Mouse (Mus musculus): ENCODE measurements at regions not wholly inside any gene's neighbourhood (a gene's known extent, or its start where the extent isn't known, plus 50 kb on each side); places are given as distances from the start of the nearest gene placed in this dataset.

DNA sequence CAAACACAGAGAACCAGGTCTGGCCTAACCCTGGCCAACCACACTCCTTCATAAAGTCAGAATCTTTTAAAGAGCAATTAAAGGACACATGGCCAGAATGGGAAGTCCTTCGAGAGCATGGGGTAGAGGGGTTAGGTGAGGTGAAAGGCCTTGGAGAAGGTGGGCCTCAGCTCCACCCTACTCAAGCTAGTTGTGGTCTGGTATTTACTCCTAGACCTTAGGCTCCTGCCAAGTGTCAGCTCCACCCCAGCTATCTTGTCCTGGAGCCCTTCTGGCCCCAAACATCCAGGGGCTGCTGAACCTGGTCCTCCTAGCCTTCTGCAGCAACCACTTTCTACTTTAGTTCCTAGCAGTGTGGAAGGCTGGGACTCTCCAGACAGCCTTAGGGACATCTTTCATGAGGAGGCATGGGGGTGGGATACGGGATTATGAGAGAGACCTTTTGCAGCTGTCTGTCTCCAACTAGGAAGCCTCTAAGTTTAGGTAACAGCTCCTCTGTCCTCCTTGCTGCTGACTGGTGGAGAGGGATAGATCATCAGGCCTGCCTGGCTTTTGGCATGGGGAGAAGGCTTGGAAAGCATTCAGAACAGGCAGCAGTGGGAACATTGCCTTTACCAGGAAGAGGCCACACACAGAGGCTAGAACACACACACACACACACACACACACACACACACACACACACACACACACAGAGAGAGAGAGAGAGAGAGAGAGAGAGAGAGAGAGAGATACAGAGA, 90.0 kb upstream of the Ercc6l2 start:
- H3K4me2 ChIP-seq = no peak overlapping the region
- WGBS = 58% methylated on average over 2 of the region's 2 CpGs
- H3K27me3 ChIP-seq = no peaks in the 10 kb centered on the region
- no peak overlapping the region for H3K4me3 ChIP-seq
- no peaks in the 10 kb centered on the region for H3K9me3 ChIP-seq (replicated peaks)
- no peaks in the 10 kb centered on the region for H3K36me3 ChIP-seq
- ATAC-seq (replicated peaks; ENCODE audit: insufficient number of reproducible peaks, insufficient read depth, low FRiP score, low read depth) = no peak
- H3K4me1 ChIP-seq (replicated peaks) = peaks cover 15% of the 10 kb centered on the region
- H3K9ac ChIP-seq = no peak overlapping the region
- 0 out of 2 replicates have a peak overlapping the region, but pooled peaks have one; percentile 12 for H3K27ac ChIP-seq

- no peak overlapping the region for H3K9ac ChIP-seq
- peaks cover 13% of the 10 kb centered on the region for H3K4me1 ChIP-seq (replicated peaks)
- no peak overlapping the region for H3K27ac ChIP-seq
- no peak overlapping the region for H3K4me3 ChIP-seq
- H3K4me2 ChIP-seq = no peak overlapping the region
- no peaks in the 10 kb centered on the region for H3K27me3 ChIP-seq
- no peaks in the 10 kb centered on the region for H3K36me3 ChIP-seq
- WGBS = 60% methylated on average over 2 of the region's 2 CpGs
- no peaks in the 10 kb centered on the region for H3K9me3 ChIP-seq (replicated peaks)
- ATAC-seq (replicated peaks; ENCODE audit: insufficient number of reproducible peaks, insufficient read depth, low FRiP score, low read depth) = no peak
These were observed 89.0 kb upstream of the Ercc6l2 start for GRCm38 (mm10) chr13:63726035-63726434.

DNA sequence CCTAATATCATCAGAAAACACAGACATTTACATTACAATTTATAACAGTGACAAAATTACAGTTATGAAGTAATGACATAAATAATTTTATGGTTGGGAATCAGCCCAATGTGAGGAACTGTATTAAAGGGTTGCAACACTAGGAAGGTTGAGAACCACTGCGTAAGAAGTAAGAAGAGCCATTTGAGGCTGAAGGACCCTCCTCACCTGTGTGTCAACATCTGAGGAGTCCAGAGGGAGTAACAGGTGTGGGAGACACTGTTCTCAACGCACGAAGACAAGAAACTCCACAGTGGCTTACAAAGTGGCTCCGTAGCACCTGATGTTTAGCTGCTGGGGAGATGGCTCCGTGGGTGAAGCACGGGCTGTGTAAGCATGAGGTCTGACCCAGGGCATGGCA, 88.5 kb upstream of the Ercc6l2 start:
- 80% methylated on average over 6 of the region's 6 CpGs for WGBS
- Histone ChIP-seq H3K27ac (no peak overlapping the region), H3K9ac (no peak overlapping the region), H3K9me3 (replicated peaks) (no peaks in the 10 kb centered on the region), H3K36me3 (no peaks in the 10 kb centered on the region), H3K4me3 (no peak overlapping the region), H3K4me2 (no peak overlapping the region), H3K4me1 (replicated peaks) (peaks cover 12% of the 10 kb centered on the region), H3K27me3 (no peaks in the 10 kb centered on the region)
- no peak for ATAC-seq (replicated peaks; ENCODE audit: insufficient number of reproducible peaks, insufficient read depth, low FRiP score, low read depth)

GRCm38 (mm10) chr13:63735739-63736138, 79.3 kb upstream of the Ercc6l2 start:
- ATAC-seq (replicated peaks; ENCODE audit: insufficient number of reproducible peaks, insufficient read depth, low FRiP score, low read depth) = no peak
- Histone ChIP-seq H3K27me3 (no peaks in the 10 kb centered on the region), H3K4me3 (no peak overlapping the region), H3K4me1 (replicated peaks) (no peaks in the 10 kb centered on the region), H3K27ac (no peak overlapping the region), H3K9ac (no peak overlapping the region), H3K36me3 (no peaks in the 10 kb centered on the region), H3K9me3 (replicated peaks) (no peaks in the 10 kb centered on the region), H3K4me2 (no peak overlapping the region)
- WGBS = 75% methylated on average over 5 of the region's 5 CpGs

- H3K4me3 ChIP-seq = no peak overlapping the region
- 76% methylated on average over 2 of the region's 2 CpGs for WGBS
- H3K9ac ChIP-seq = no peak overlapping the region
- H3K4me2 ChIP-seq = no peak overlapping the region
- ATAC-seq (replicated peaks; ENCODE audit: insufficient number of reproducible peaks, insufficient read depth, low FRiP score, low read depth) = no peak
- H3K4me1 ChIP-seq (replicated peaks) = no peaks in the 10 kb centered on the region
- no peaks in the 10 kb centered on the region for H3K36me3 ChIP-seq
- no peak overlapping the region for H3K27ac ChIP-seq
- no peaks in the 10 kb centered on the region for H3K9me3 ChIP-seq (replicated peaks)
- H3K27me3 ChIP-seq = no peaks in the 10 kb centered on the region
These were observed 73.2 kb upstream of the Ercc6l2 start for GRCm38 (mm10) chr13:63741879-63742278.

DNA sequence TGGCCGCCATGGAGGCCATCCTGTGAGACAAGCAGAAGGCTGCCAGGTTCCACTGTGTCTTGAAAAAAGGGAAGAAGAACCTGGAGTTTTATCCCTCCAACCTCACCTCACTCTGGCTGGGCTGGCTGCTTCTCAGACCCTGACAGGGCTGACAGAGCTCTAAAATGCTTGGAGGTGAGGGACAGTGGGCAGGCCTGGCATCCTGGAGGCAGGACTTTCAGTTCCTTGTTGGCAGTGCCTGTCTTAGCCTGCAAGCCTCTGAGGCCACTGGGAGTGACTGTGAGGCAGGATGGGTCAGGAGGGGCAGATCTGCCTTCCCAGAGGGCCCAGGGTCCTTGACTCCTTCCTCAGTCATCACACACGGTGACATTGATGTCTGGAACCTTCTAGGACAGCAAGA, 66.3 kb upstream of the Ercc6l2 start:
- Histone ChIP-seq H3K4me1 (replicated peaks) (no peaks in the 10 kb centered on the region), H3K9me3 (replicated peaks) (no peaks in the 10 kb centered on the region), H3K27ac (no peak overlapping the region), H3K36me3 (no peaks in the 10 kb centered on the region), H3K4me2 (no peak overlapping the region), H3K9ac (no peak overlapping the region), H3K4me3 (no peak overlapping the region), H3K27me3 (no peaks in the 10 kb centered on the region)
- ATAC-seq (replicated peaks; ENCODE audit: insufficient number of reproducible peaks, insufficient read depth, low FRiP score, low read depth) = no peak
- 78% methylated on average over 2 of the region's 2 CpGs for WGBS

GRCm38 (mm10) chr13:63749997-63750396, 65.0 kb upstream of the Ercc6l2 start:
- peak; percentile 62; the same call in 1 of the 2 replicates for ATAC-seq (replicated peaks; ENCODE audit: insufficient number of reproducible peaks, insufficient read depth, low FRiP score, low read depth)
- 54% methylated on average over 4 of the region's 4 CpGs for WGBS
- Histone ChIP-seq H3K36me3 (no peaks in the 10 kb centered on the region), H3K4me2 (no peak overlapping the region), H3K27ac (0 out of 2 replicates have a peak overlapping the region, but pooled peaks have one; percentile 15), H3K4me1 (replicated peaks) (no peaks in the 10 kb centered on the region), H3K9ac (no peak overlapping the region), H3K9me3 (replicated peaks) (no peaks in the 10 kb centered on the region), H3K27me3 (no peaks in the 10 kb centered on the region), H3K4me3 (no peak overlapping the region)

DNA sequence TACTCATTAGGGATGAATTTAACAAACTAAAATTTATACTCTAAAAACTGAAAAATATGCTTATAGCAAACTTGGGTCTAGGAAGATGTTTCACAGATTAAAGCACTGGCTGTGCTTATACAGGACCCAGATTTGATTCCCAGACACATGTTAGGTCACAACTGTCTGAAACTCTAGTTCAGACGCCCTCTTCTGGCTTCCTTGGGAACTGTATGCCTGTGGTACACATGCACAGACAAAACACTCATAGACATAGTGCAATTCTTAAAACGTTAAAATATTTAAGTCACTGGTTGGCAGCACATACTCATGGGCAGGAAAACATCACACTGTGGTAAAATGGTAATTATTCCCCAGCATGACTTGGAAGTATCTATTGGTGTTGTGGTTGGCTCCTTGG, 63.8 kb upstream of the Ercc6l2 start:
- Histone ChIP-seq H3K36me3 (no peaks in the 10 kb centered on the region), H3K4me2 (no peak overlapping the region), H3K27me3 (no peaks in the 10 kb centered on the region), H3K9me3 (replicated peaks) (no peaks in the 10 kb centered on the region), H3K27ac (no peak overlapping the region), H3K4me1 (replicated peaks) (no peaks in the 10 kb centered on the region), H3K9ac (no peak overlapping the region), H3K4me3 (no peak overlapping the region)
- ATAC-seq (replicated peaks; ENCODE audit: insufficient number of reproducible peaks, insufficient read depth, low FRiP score, low read depth) = no peak
- 56% methylated on average over 2 of the region's 2 CpGs for WGBS

GRCm38 (mm10) chr13:63757061-63757460, 58.0 kb upstream of the Ercc6l2 start:
- ATAC-seq (replicated peaks; ENCODE audit: insufficient number of reproducible peaks, insufficient read depth, low FRiP score, low read depth) = no peak
- no peaks in the 10 kb centered on the region for H3K27me3 ChIP-seq
- H3K27ac ChIP-seq = no peak overlapping the region

GRCm38 (mm10) chr13:63761542-63761941, 53.5 kb upstream of the Ercc6l2 start:
- Histone ChIP-seq H3K4me3 (no peak overlapping the region), H3K4me2 (no peak overlapping the region), H3K27me3 (no peaks in the 10 kb centered on the region), H3K27ac (no peak overlapping the region), H3K9ac (no peak overlapping the region), H3K4me1 (replicated peaks) (no peaks in the 10 kb centered on the region), H3K36me3 (no peaks in the 10 kb centered on the region), H3K9me3 (replicated peaks) (no peaks in the 10 kb centered on the region)
- no peak for ATAC-seq (replicated peaks; ENCODE audit: insufficient number of reproducible peaks, insufficient read depth, low FRiP score, low read depth)

More at GRCm38 (mm10) chr13:63757061-63757460, 58.0 kb upstream of the Ercc6l2 start:
- no peaks in the 10 kb centered on the region for H3K36me3 ChIP-seq
- no peak overlapping the region for H3K9ac ChIP-seq
- H3K4me1 ChIP-seq (replicated peaks) = no peaks in the 10 kb centered on the region
- 67% methylated on average over 5 of the region's 5 CpGs for WGBS
- no peak overlapping the region for H3K4me2 ChIP-seq
- H3K9me3 ChIP-seq (replicated peaks) = no peaks in the 10 kb centered on the region
- no peak overlapping the region for H3K4me3 ChIP-seq
